Mouse (Mus musculus) lung, embryonic 15.5 days (tissue): ENCODE results near the gene Birc2. TPM values are rescaled to one million over a fixed set of nuclear protein-coding genes. Genes with fewer than 3 reads are reported as not detected.
A peak's percentile ranks its signal among the peaks of the same experiment; 100 is the strongest.

Source experiments
- ATAC-seq: fragments of 200-750 bp; cut with Nextera tagmentation; 2 replicates; pipeline ENCODE4 v1.8.0; 2017; ENCODE audit warnings: moderate number of reproducible peaks, borderline replicate concordance; ENCODE audit not compliant: low FRiP score, low TSS enrichment; ENCODE audit errors: extremely low read depth
- H3K27ac ChIP-seq: fragments of 300-500 bp; sonication (generic); 2 replicates; pipeline ENCODE4 v1.5.1; 2015; ENCODE audit warnings: moderate library complexity, mild to moderate bottlenecking, inconsistent platforms
- H3K27me3 ChIP-seq: fragments of 300-500 bp; sonication (generic); 2 replicates; pipeline ENCODE4 v1.6.1; 2015; ENCODE audit warnings: inconsistent platforms
- H3K36me3 ChIP-seq: fragments of 300-500 bp; sonication (generic); 2 replicates; pipeline ENCODE4 v1.6.1; 2015; ENCODE audit warnings: inconsistent platforms
- H3K4me1 ChIP-seq: fragments of 300-500 bp; sonication (generic); 2 replicates; pipeline ENCODE4 v1.6.1; 2015; ENCODE audit warnings: inconsistent platforms
- H3K4me2 ChIP-seq: fragments of 300-500 bp; sonication (generic); 2 replicates; pipeline ENCODE4 v1.6.1; 2015; ENCODE audit warnings: inconsistent platforms, mild to moderate bottlenecking, moderate library complexity
- H3K4me3 ChIP-seq: fragments of 300-500 bp; sonication (generic); 2 replicates; pipeline ENCODE4 v1.5.1; 2015; ENCODE audit warnings: mild to moderate bottlenecking, inconsistent platforms
- H3K9ac ChIP-seq: fragments of 300-500 bp; sonication (generic); 2 replicates; pipeline ENCODE4 v1.6.1; 2015; ENCODE audit warnings: inconsistent platforms
- H3K9me3 ChIP-seq: fragments of 300-500 bp; sonication (generic); 2 replicates; pipeline ENCODE4 v1.6.1; 2016; ENCODE audit warnings: inconsistent platforms
- WGBS: fragments of 180-500 bp; shearing (Covaris S2); methylation state at CpG from one replicate; pipeline ENCODE4 v1.1.7; 2015; 5-methylcytosine and 5-hydroxymethylcytosine counted together
- microRNA-seq: library from miRNA; unstranded; fragments of <30 nt; microRNA quantifications from one replicate; pipeline ENCODE4, GENCODE M21; 2016
- polyA plus RNA-seq: library from polyadenylated mRNA; unstranded; fragments of >200 nt; fragmentation: Nextera tagmentation; extraction: Ambion mirVana; gene quantifications from 2 replicates; pipeline ENCODE4 v1.2.1, GENCODE M21; 2015

Gene Birc2
- polyA plus RNA-seq, 1 experiment from 2014 or later, result 33.2 TPM

GRCm38 (mm10) chr9:7769081-7769480 lies 67.8 kb downstream of the Birc2 start:
- Histone ChIP-seq H3K36me3 (peaks cover 26% of the 10 kb centered on the region), H3K4me1 (peaks cover 15% of the 10 kb centered on the region), H3K9ac (no peak overlapping the region), H3K4me2 (no peak overlapping the region), H3K27ac (no peak overlapping the region), H3K4me3 (no peak overlapping the region), H3K9me3 (no peaks in the 10 kb centered on the region), H3K27me3 (no peaks in the 10 kb centered on the region)
- 63% methylated on average over 4 of the region's 4 CpGs for WGBS
- ATAC-seq, result no peak

Small RNA genes lying within 50 kb of the gene (microRNA-seq; reads per million reads assigned to microRNA genes)
- 10.9 reads per million, percentile 29 among the genes with 10 or more reads in this experiment for gene Mir5618

Other genes starting within 250 kb of the Birc2 start
- gene Mmp20, start 208.8 kb downstream of the Birc2 start, polyA plus RNA-seq, result not detected in 2 replicates
- gene Mmp7, start 145.0 kb downstream of the Birc2 start, polyA plus RNA-seq, result 0.15 TPM in 1 of 2 replicates, not detected in the other
- gene Tmem123, start 73.0 kb downstream of the Birc2 start, polyA plus RNA-seq, result 131 TPM in 2 replicates
- 6.7 and 9.4 TPM in 2 replicates for gene Birc3, start 36.1 kb upstream of the Birc2 start, polyA plus RNA-seq
- 34.8 and 34.9 TPM in 2 replicates for gene Yap1, start 167.5 kb upstream of the Birc2 start, polyA plus RNA-seq
- gene Cfap300, start 205.8 kb upstream of the Birc2 start, polyA plus RNA-seq, result 13.5 and 14.6 TPM in 2 replicates